Mouse (Mus musculus) heart, postnatal 0 days (tissue): ENCODE data around the gene Hist1h2ae. TPM values are rescaled to one million over a fixed set of nuclear protein-coding genes. Genes with fewer than 3 reads are reported as not detected.
"Not testable (repeated sequence)": the region's sequence is repeated elsewhere in the genome, so short reads cannot be mapped to it uniquely, and the experiment has no call there.

Experiments
- ATAC-seq: fragments of 200-750 bp; cut with Nextera tagmentation; 2 replicates; pipeline ENCODE4 v1.8.0; 2017; ENCODE audit warnings: low read depth, moderate number of reproducible peaks, moderate library complexity; ENCODE audit not compliant: insufficient read depth
- DNase-seq: peaks from one replicate; pipeline ENCODE4 v3.0.0-alpha.2; 2016; ENCODE audit warnings: low spot score
- H3K27ac ChIP-seq: fragments of 300-500 bp; sonication (generic); 2 replicates; pipeline ENCODE4 v1.5.1; 2014; ENCODE audit warnings: low read depth, mild to moderate bottlenecking
- H3K27me3 ChIP-seq: fragments of 300-500 bp; sonication (generic); 2 replicates; pipeline ENCODE4 v1.6.1; 2014; ENCODE audit warnings: low read length, mixed read lengths; ENCODE audit not compliant: control insufficient read depth, insufficient read depth
- H3K36me3 ChIP-seq: fragments of 300-500 bp; sonication (generic); replicated peaks from 2 replicates; pipeline ENCODE4 v1.6.1; 2014; ENCODE audit warnings: low read length, mixed read lengths; ENCODE audit not compliant: control insufficient read depth, insufficient read depth
- H3K4me1 ChIP-seq: fragments of 300-500 bp; sonication (generic); 2 replicates; pipeline ENCODE4 v1.6.1; 2014; ENCODE audit warnings: antibody characterized with exemption; ENCODE audit not compliant: control insufficient read depth, insufficient read depth
- H3K4me2 ChIP-seq: fragments of 300-500 bp; sonication (generic); 2 replicates; pipeline ENCODE4 v1.6.1; 2014; ENCODE audit warnings: low read depth, mild to moderate bottlenecking, low read length, moderate library complexity
- H3K4me3 ChIP-seq: fragments of 300-500 bp; sonication (generic); 2 replicates; pipeline ENCODE4 v1.5.1; 2014; ENCODE audit warnings: low read depth, low read length
- H3K9ac ChIP-seq: fragments of 300-500 bp; sonication (generic); replicated peaks from 2 replicates; pipeline ENCODE4 v1.6.1; 2014; ENCODE audit warnings: low read depth, low read length, mixed read lengths
- H3K9me3 ChIP-seq: fragments of 300-500 bp; sonication (generic); replicated peaks from 2 replicates; pipeline ENCODE4 v1.6.1; 2016; ENCODE audit warnings: low read length; ENCODE audit not compliant: control insufficient read depth
- CTCF ChIP-seq: IDR thresholded peaks from 2 replicates; pipeline ENCODE4 v1.5.1; 2016; ENCODE audit warnings: antibody characterized with exemption, control low read depth, low read depth
- EP300 ChIP-seq: IDR thresholded peaks from 2 replicates; pipeline ENCODE4 v1.6.1; 2016; ENCODE audit warnings: antibody characterized with exemption, low read depth
- WGBS: fragments of 180-500 bp; shearing (Covaris S2); extraction: QIAGEN DNeasy Blood & Tissue Kit; methylation state at CpG from one replicate; pipeline ENCODE4 v1.1.7; 2014; 5-methylcytosine and 5-hydroxymethylcytosine counted together
- polyA plus RNA-seq: library from polyadenylated mRNA; unstranded; fragments of >200 nt; fragmentation: Nextera tagmentation; extraction: Ambion mirVana; gene quantifications from 2 replicates; pipeline ENCODE4 v1.2.1, GENCODE M21; 2015
- total RNA-seq: library from RNA; depleted of rRNA; stranded (reverse); fragments of >200 nt; gene quantifications from 2 replicates; pipeline ENCODE4 v1.2.3, GENCODE M21; 2014; ENCODE audit warnings: low replicate concordance

The Hist1h2ae gene
- total and polyA plus RNA-seq, 2 experiments from 2014 or later = 12.1 to 171 TPM

GRCm38 (mm10) chr13:23543965-23544786 lies 26.8 kb downstream of the Hist1h2ae start, which contains the start of gene Hist1h3f:
TSS of gene Hist1h3f (plus strand) at chr13:23544052.
- H3K27me3 ChIP-seq = no peaks in the 10 kb centered on the region
- no peaks in the 10 kb centered on the region for H3K9me3 ChIP-seq
- peak within 1 kb of the TSS; percentile 81 for H3K4me2 ChIP-seq
- peak; percentile 88 for ATAC-seq
- peak; percentile 98 for DNase-seq
- TF ChIP-seq EP300 (no peak), CTCF (no peak)
- peak within 1 kb of the TSS; percentile 95 for H3K27ac ChIP-seq
- no peaks in the 10 kb centered on the region for H3K36me3 ChIP-seq
- WGBS = under 1% methylated on average over 22 of the region's 45 CpGs
- no peaks in the 10 kb centered on the region for H3K4me1 ChIP-seq
- H3K9ac ChIP-seq = peak within 1 kb of the TSS; percentile 59
- peak within 1 kb of the TSS; percentile 57 for H3K4me3 ChIP-seq

GRCm38 (mm10) chr13:23542999-23543607 lies 27.9 kb downstream of the Hist1h2ae start, which contains the start of gene Hist1h2bh:
TSS of gene Hist1h2bh (minus strand) at chr13:23543392.
- ATAC-seq (peak; percentile 91), DNase-seq (peak; percentile 98)
- H3K27me3 ChIP-seq, H3K9me3 ChIP-seq, H3K4me1 ChIP-seq, H3K36me3 ChIP-seq: not testable (repeated sequence)
- WGBS = under 1% methylated on average over 24 of the region's 42 CpGs
- peak within 1 kb of the TSS; percentile 57 for H3K4me3 ChIP-seq
- H3K27ac ChIP-seq = peak within 1 kb of the TSS; percentile 95
- H3K9ac ChIP-seq = peak within 1 kb of the TSS; percentile 59
- peak within 1 kb of the TSS; percentile 81 for H3K4me2 ChIP-seq

GRCm38 (mm10) chr13:23542225-23542980 lies 28.6 kb downstream of the Hist1h2ae start:
- H3K4me1 ChIP-seq, ATAC-seq, H3K9me3 ChIP-seq, DNase-seq, H3K36me3 ChIP-seq, H3K27me3 ChIP-seq: not testable (repeated sequence)
- WGBS = 15% methylated on average over 3 of the region's 3 CpGs
- peak overlapping the region; percentile 55 for H3K4me3 ChIP-seq
- H3K4me2 ChIP-seq = peak overlapping the region; percentile 81
- peak overlapping the region; percentile 89 for H3K27ac ChIP-seq
- H3K9ac ChIP-seq = peak overlapping the region; percentile 58; the same call in 1 of the 2 replicates

- H3K4me1 ChIP-seq = no peaks in the 10 kb centered on the region
- WGBS = 83% methylated on average over 3 of the region's 3 CpGs
- no peaks in the 10 kb centered on the region for H3K27me3 ChIP-seq
- H3K36me3 ChIP-seq = no peaks in the 10 kb centered on the region
- ATAC-seq = no peak
- H3K4me3 ChIP-seq = no peak overlapping the region
- H3K9ac ChIP-seq = no peak overlapping the region
- no peak for TF ChIP-seq EP300
- TF ChIP-seq CTCF = no peak
- DNase-seq = no peak
- no peak overlapping the region for H3K27ac ChIP-seq
- H3K4me2 ChIP-seq = no peak overlapping the region
- H3K9me3 ChIP-seq = no peaks in the 10 kb centered on the region
Measured at GRCm38 (mm10) chr13:23541497-23541896, 29.5 kb downstream of the Hist1h2ae start.

GRCm38 (mm10) chr13:23539821-23540220 lies 31.2 kb downstream of the Hist1h2ae start:
- H3K4me1 ChIP-seq, H3K27me3 ChIP-seq, H3K4me2 ChIP-seq, H3K27ac ChIP-seq, H3K9ac ChIP-seq, ATAC-seq, DNase-seq, H3K9me3 ChIP-seq, H3K36me3 ChIP-seq, H3K4me3 ChIP-seq: not testable (repeated sequence)
- WGBS = 58% methylated on average over 1 of the region's 1 CpGs
